9 mouse cellular contexts compared by ENCODE assay signal in the genomic region with DNA sequence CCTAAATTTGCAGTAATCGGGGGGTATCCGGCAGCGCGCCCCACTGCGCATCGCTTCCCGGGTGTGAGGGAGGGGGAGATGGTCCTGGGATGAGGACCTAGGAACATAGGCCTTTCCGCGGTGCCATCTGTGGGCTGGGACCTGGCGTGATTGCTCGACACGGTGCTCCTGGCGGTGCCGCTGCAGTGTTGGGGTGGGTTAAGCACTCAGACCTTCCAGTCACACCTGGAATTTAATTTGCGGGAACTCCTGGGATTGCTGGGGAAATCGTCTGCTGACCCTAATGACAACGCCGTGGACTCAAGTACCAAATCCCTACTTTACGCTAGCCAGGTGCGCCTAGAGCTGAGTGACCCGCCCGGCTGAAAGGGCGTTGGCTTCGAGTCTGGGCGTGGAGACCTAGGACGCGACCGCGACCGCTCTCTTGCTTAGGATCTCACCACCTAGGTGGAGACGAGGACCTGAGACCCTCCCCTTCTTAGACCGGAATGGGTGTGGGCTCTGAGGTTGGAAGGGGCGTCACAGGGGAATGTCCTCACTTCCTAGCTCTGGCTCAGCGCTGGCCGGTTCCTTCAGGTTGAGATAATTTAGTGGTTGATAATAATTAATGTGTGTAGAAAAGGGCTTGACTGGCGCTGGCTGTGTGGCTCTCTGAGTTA. TPM values are rescaled to one million over a fixed set of nuclear protein-coding genes. Genes with fewer than 3 reads are reported as not detected.
DNase-seq lines count a peak whose midpoint lies in the region; ATAC-seq lines count a peak whose summit lies in the region.
"Had no signal": no experiment of that assay in that cellular context is flagged by ENCODE, and none has a peak within 500 bp of the region (broad histone marks: within the 10 kb centered on the region; RNA-seq: fewer than 3 reads in every experiment).

No protein-coding gene starts in this region.

- peak overlapping the region; percentile 93 for H3K4me2 ChIP-seq in limb, embryonic 12.5 days

- peak overlapping the region; percentile 75 for H3K4me3 ChIP-seq in hindbrain, embryonic 10.5 days
- H3K4me3 ChIP-seq in limb, embryonic 12.5 days (replicated peaks), result peak overlapping the region; percentile 84

- H3K27me3 ChIP-seq in hindbrain, embryonic 10.5 days (ENCODE audit: insufficient read depth, poor library complexity, severe bottlenecking), result peaks cover 8% of the 10 kb centered on the region; the same call in 1 of the 2 replicates
- H3K27me3 ChIP-seq in limb, embryonic 12.5 days, result no peaks in the 10 kb centered on the region

- H3K27ac ChIP-seq in hindbrain, embryonic 10.5 days, result peak overlapping the region; percentile 86
- H3K27ac ChIP-seq in limb, embryonic 12.5 days, result peak overlapping the region; percentile 82

- peak; percentile 20 for DNase-seq in gastrocnemius, postnatal 14 days
- no peak for DNase-seq in gastrocnemius, postnatal 4 days (ENCODE audit: low spot score in 2 of 2)
- DNase-seq in Muller cell, postnatal 12 days (ENCODE audit: inconsistent ontology term), result peak; percentile 41
- DNase-seq in embryo, embryonic 10.5 days (ENCODE audit: low spot score), result peak; percentile 49
- peak; percentile 51 for DNase-seq in hindbrain, embryonic 10.5 days (ENCODE audit: low spot score)
- DNase-seq in ovary, adult 18-20 months (ENCODE audit: low spot score), result no peak

- peak; percentile 37 for ATAC-seq in limb, embryonic 12.5 days (ENCODE audit: insufficient number of reproducible peaks, insufficient read depth, low FRiP score, low TSS enrichment, low read depth)
- ATAC-seq in monocyte, adult 5-6 weeks (replicated peaks; ENCODE audit: insufficient number of reproducible peaks, low FRiP score, low TSS enrichment, poor library complexity, severe bottlenecking), result peak; percentile 18; the same call in 1 of the 2 replicates

- no peaks in the 10 kb centered on the region for H3K9me3 ChIP-seq in hindbrain, embryonic 10.5 days
- no peaks in the 10 kb centered on the region for H3K9me3 ChIP-seq in limb, embryonic 12.5 days

- H3K36me3 ChIP-seq in hindbrain, embryonic 10.5 days, result no peaks in the 10 kb centered on the region
- H3K36me3 ChIP-seq in limb, embryonic 12.5 days, result no peaks in the 10 kb centered on the region

- H3K9ac ChIP-seq in limb, embryonic 12.5 days (replicated peaks), result peak overlapping the region; percentile 88

- WGBS in hindbrain, embryonic 10.5 days, result under 1% methylated on average over 36 of the region's 36 CpGs
- whole genome bisulfite sequencing in limb, embryonic 12.5 days, result 1% methylated on average over 36 of the region's 36 CpGs

- intact Hi-C loops in gastrocnemius, postnatal 14 days (cut with DNase I; ENCODE audit: low total_unique reads), result loop anchor here (5.0 to 10.0 kb wide), 2 partner anchors 86 to 129 kb away; no protein-coding TSS in a partner anchor

- peaks cover 40% of the 10 kb centered on the region for H3K4me1 ChIP-seq in hindbrain, embryonic 10.5 days (replicated peaks)
- H3K4me1 ChIP-seq in limb, embryonic 12.5 days (replicated peaks), result peaks cover 43% of the 10 kb centered on the region

RNA-seq across cellular contexts. Expression of gene Flnb, which starts 0.8 kb away (rescaled TPM):
- 10 to 100 TPM; 19.9 to 20.8 TPM for total RNA-seq in gastrocnemius, postnatal 14 days (2021)
- total RNA-seq in gastrocnemius, postnatal 4 days (2021), result 10 to 100 TPM; 48.6 to 48.8 TPM
- 17.2 and 19.8 TPM in 2 replicates for polyA plus RNA-seq in hindbrain, embryonic 10.5 days (2016; fragmentation: Nextera tagmentation; extraction: Ambion mirVana)
- polyA plus RNA-seq in limb, embryonic 12.5 days (2016; fragmentation: Nextera tagmentation; extraction: Ambion mirVana), result 56.7 and 61.9 TPM in 2 replicates
- total RNA-seq in monocyte, adult 5-6 weeks (2017), result 8.0 to 12.0 TPM (median 8.2 TPM) in 3 replicates

RNA-seq across cellular contexts. Expression of gene Gm26661, which starts 27.2 kb away (rescaled TPM):
- total RNA-seq in gastrocnemius, postnatal 14 days (2021), result not detected
- total RNA-seq in gastrocnemius, postnatal 4 days (2021), result not detected
- not detected in 2 replicates for polyA plus RNA-seq in hindbrain, embryonic 10.5 days (2016; fragmentation: Nextera tagmentation; extraction: Ambion mirVana)
- not detected in 2 replicates for polyA plus RNA-seq in limb, embryonic 12.5 days (2016; fragmentation: Nextera tagmentation; extraction: Ambion mirVana)
- not detected in 3 replicates for total RNA-seq in monocyte, adult 5-6 weeks (2017)
- total RNA-seq: neutrophil, adult 5-6 weeks had no signal

Comparison
In these comparisons a context has a peak if more than half of its experiments do, and no peak if none do; other contexts are left out.
1. DNase-seq: peak in gastrocnemius, postnatal 14 days (single experiment), Muller cell, postnatal 12 days (single experiment), embryo, embryonic 10.5 days (single experiment) and hindbrain, embryonic 10.5 days (single experiment); none in gastrocnemius, postnatal 4 days (0 of 2) and ovary, adult 18-20 months (single experiment).